ENCODE assay signal across 27 mouse cellular contexts in the genomic region with DNA sequence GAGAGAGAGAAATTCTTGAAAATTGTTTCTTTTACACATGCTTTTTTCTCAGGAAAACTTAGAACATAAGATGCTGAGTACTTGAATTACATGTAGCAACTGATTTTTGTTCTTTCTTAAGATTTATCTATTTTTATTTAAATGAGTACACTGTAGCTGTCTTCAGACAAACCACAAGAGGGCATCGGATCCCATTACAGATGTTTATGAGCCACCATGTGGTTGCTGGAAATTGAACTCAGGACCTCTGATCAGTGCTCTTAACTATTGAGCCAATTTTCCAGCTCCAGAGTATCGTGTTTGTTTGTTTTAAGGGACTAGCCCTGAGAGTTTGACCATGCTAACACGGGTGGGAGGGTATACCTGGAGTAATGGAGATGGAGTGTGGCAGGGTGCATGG. TPM values are rescaled to one million over a fixed set of nuclear protein-coding genes. Genes with fewer than 3 reads are reported as not detected.
DNase-seq lines count a peak whose midpoint lies in the region; ATAC-seq and TF ChIP-seq lines count a peak whose summit lies in the region.
"Had no signal": no experiment of that assay in that cellular context is flagged by ENCODE, and none has a peak within 500 bp of the region (broad histone marks: within the 10 kb centered on the region; RNA-seq: fewer than 3 reads in every experiment).

No protein-coding gene starts in this region.

- DNase-seq in kidney, postnatal 0 days (ENCODE audit: low spot score) = peak; percentile 3
- no peak for DNase-seq in kidney, adult 8-10 months
- no peak for DNase-seq in midbrain, postnatal 0 days (ENCODE audit: low spot score)
- DNase-seq in naive thymus-derived CD4-positive, alpha-beta T cell, adult 2 months (ENCODE audit: low read depth) = peak; percentile 32
- no peak for DNase-seq in testis, postnatal 10 days (ENCODE audit: low spot score)
- no peak for DNase-seq in adrenal gland, adult 18-20 months (ENCODE audit: low spot score in 2 of 2)
- DNase-seq: adrenal gland, adult 2 months; cerebellum, adult 18-20 months; cerebellum, postnatal 36 days; heart, adult 11 months; kidney, postnatal 10 days; retina, postnatal 1 day had no signal

- TF ChIP-seq CTCF in kidney, postnatal 0 days (IDR thresholded peaks at IDR 0.05; ENCODE audit: low read depth) = peak; percentile 37
- TF ChIP-seq CTCF in midbrain, postnatal 0 days (IDR thresholded peaks at IDR 0.05) = peak; percentile 17; the same call in 1 of the 2 replicates

- no peaks in the 10 kb centered on the region for H3K9me3 ChIP-seq in kidney, postnatal 0 days (replicated peaks; ENCODE audit: low read length)
- H3K9me3 ChIP-seq in midbrain, postnatal 0 days (ENCODE audit: low read length) = no peaks in the 10 kb centered on the region
- H3K9me3 ChIP-seq in midbrain, embryonic 16.5 days (replicated peaks; ENCODE audit: control insufficient read depth, low read length, poor library complexity, severe bottlenecking) = no peaks in the 10 kb centered on the region
- H3K9me3 ChIP-seq: limb, embryonic 12.5 days; lung, embryonic 15.5 days; midbrain, embryonic 13.5 days had no signal

- no peak overlapping the region for H3K4me2 ChIP-seq in kidney, postnatal 0 days (ENCODE audit: low read length)
- no peak overlapping the region for H3K4me2 ChIP-seq in midbrain, postnatal 0 days (ENCODE audit: low read depth, low read length, poor library complexity, severe bottlenecking)
- no peak overlapping the region for H3K4me2 ChIP-seq in midbrain, embryonic 16.5 days (ENCODE audit: low read length)
- H3K4me2 ChIP-seq: limb, embryonic 12.5 days; lung, embryonic 15.5 days; midbrain, embryonic 13.5 days had no signal

- H3K9ac ChIP-seq in kidney, postnatal 0 days (ENCODE audit: low read depth, low read length) = no peak overlapping the region
- no peak overlapping the region for H3K9ac ChIP-seq in midbrain, postnatal 0 days (replicated peaks; ENCODE audit: low read length, poor library complexity, severe bottlenecking)
- H3K9ac ChIP-seq in midbrain, embryonic 16.5 days (ENCODE audit: low read depth, low read length) = no peak overlapping the region
- H3K9ac ChIP-seq: limb, embryonic 12.5 days; lung, embryonic 15.5 days; midbrain, embryonic 13.5 days had no signal

- no peaks in the 10 kb centered on the region for H3K4me1 ChIP-seq in kidney, postnatal 0 days (replicated peaks; ENCODE audit: insufficient read depth, low read length)
- no peaks in the 10 kb centered on the region for H3K4me1 ChIP-seq in midbrain, postnatal 0 days (ENCODE audit: insufficient read depth, low read length)
- H3K4me1 ChIP-seq in midbrain, embryonic 16.5 days (ENCODE audit: control insufficient read depth, insufficient read depth, low read length) = no peaks in the 10 kb centered on the region
- H3K4me1 ChIP-seq: limb, embryonic 12.5 days; lung, embryonic 15.5 days; midbrain, embryonic 13.5 days had no signal

- no peak for ATAC-seq in kidney, postnatal 0 days (replicated peaks; ENCODE audit: low FRiP score, low read depth)
- no peak for ATAC-seq in midbrain, postnatal 0 days (ENCODE audit: low FRiP score)
- ATAC-seq in midbrain, embryonic 16.5 days = no peak
- ATAC-seq in CD4-positive, CD25-positive, alpha-beta regulatory T cell, adult 4 months = peak; percentile 34
- ATAC-seq: forebrain, embryonic 14.5 days; midbrain, embryonic 13.5 days had no signal

- no peak overlapping the region for H3K4me3 ChIP-seq in kidney, postnatal 0 days (replicated peaks; ENCODE audit: low read depth, low read length)
- no peak overlapping the region for H3K4me3 ChIP-seq in midbrain, postnatal 0 days (ENCODE audit: low read depth, low read length)
- no peak overlapping the region for H3K4me3 ChIP-seq in midbrain, embryonic 16.5 days (ENCODE audit: low read depth, low read length)
- H3K4me3 ChIP-seq: erythroblast, embryonic 14.5 days; limb, embryonic 12.5 days; lung, embryonic 15.5 days; midbrain, embryonic 13.5 days had no signal

- H3K27me3 ChIP-seq in kidney, postnatal 0 days (ENCODE audit: insufficient read depth, low read length) = no peaks in the 10 kb centered on the region
- no peaks in the 10 kb centered on the region for H3K27me3 ChIP-seq in midbrain, postnatal 0 days (ENCODE audit: insufficient read depth, low read length)
- no peaks in the 10 kb centered on the region for H3K27me3 ChIP-seq in midbrain, embryonic 16.5 days (ENCODE audit: control insufficient read depth, insufficient read depth, low read depth, low read length)
- H3K27me3 ChIP-seq: limb, embryonic 12.5 days; lung, embryonic 15.5 days; midbrain, embryonic 13.5 days had no signal

- no peak overlapping the region for H3K27ac ChIP-seq in kidney, postnatal 0 days
- no peak overlapping the region for H3K27ac ChIP-seq in midbrain, postnatal 0 days (ENCODE audit: low read depth, low read length)
- H3K27ac ChIP-seq in midbrain, embryonic 16.5 days (ENCODE audit: low read length) = no peak overlapping the region
- H3K27ac ChIP-seq: limb, embryonic 12.5 days; lung, embryonic 15.5 days; midbrain, embryonic 13.5 days had no signal

- no peaks in the 10 kb centered on the region for H3K36me3 ChIP-seq in kidney, postnatal 0 days (ENCODE audit: insufficient read depth, low read length)
- no peaks in the 10 kb centered on the region for H3K36me3 ChIP-seq in midbrain, postnatal 0 days (ENCODE audit: insufficient read depth, low read length)
- H3K36me3 ChIP-seq in midbrain, embryonic 16.5 days (ENCODE audit: control insufficient read depth, insufficient read depth, low read length) = no peaks in the 10 kb centered on the region
- H3K36me3 ChIP-seq: limb, embryonic 12.5 days; lung, embryonic 15.5 days; midbrain, embryonic 13.5 days had no signal

- WGBS in kidney, postnatal 0 days = 58% methylated on average over 3 of the region's 3 CpGs
- WGBS in midbrain, postnatal 0 days = 77% methylated on average over 3 of the region's 3 CpGs
- WGBS in midbrain, embryonic 16.5 days = 83% methylated on average over 3 of the region's 3 CpGs

RNA-seq across cellular contexts. Expression of gene Neu4, which starts 8.6 kb away (rescaled TPM):
- polyA plus RNA-seq in kidney, postnatal 0 days (2015; fragmentation: Nextera tagmentation; extraction: Ambion mirVana) = not detected in 2 replicates
- total RNA-seq in midbrain, postnatal 0 days (2014; rRNA removed) = 0.93 and 0.99 TPM in 2 replicates
- 0.04 and 0.12 TPM in 2 replicates for polyA plus RNA-seq in midbrain, postnatal 0 days (2015; fragmentation: Nextera tagmentation; extraction: Ambion mirVana)
- not detected in 2 replicates for polyA plus RNA-seq in midbrain, embryonic 16.5 days (2015; fragmentation: Nextera tagmentation; extraction: Ambion mirVana)
- polyA plus RNA-seq in CD4-positive, CD25-positive, alpha-beta regulatory T cell, adult 4 months (2017; shearing (Covaris generic)) = not detected
- not detected for total RNA-seq in adrenal gland, adult 18-20 months (2021)
- total RNA-seq: adrenal gland, adult 2 months; gastrocnemius, adult 18-20 months; megakaryocyte progenitor cell, adult 5-6 weeks had no signal
- polyA plus RNA-seq: adrenal gland, adult 2 months; embryonic facial prominence, embryonic 11.5 days; erythroblast, embryonic 14.5 days; forebrain, embryonic 14.5 days; heart, embryonic 14.5 days; hindbrain, embryonic 11.5 days; intestine, embryonic 14.5 days; limb, embryonic 12.5 days; lung, embryonic 15.5 days; midbrain, embryonic 13.5 days; small intestine, adult 2 months; thymus, postnatal 0 days had no signal

RNA-seq across cellular contexts. Expression of gene Gal3st2c, which starts 21.3 kb away (rescaled TPM):
- polyA plus RNA-seq in kidney, postnatal 0 days (2015; fragmentation: Nextera tagmentation; extraction: Ambion mirVana) = not detected in 2 replicates
- not detected in 2 replicates for total RNA-seq in midbrain, postnatal 0 days (2014; rRNA removed)
- not detected in 2 replicates for polyA plus RNA-seq in midbrain, postnatal 0 days (2015; fragmentation: Nextera tagmentation; extraction: Ambion mirVana)
- polyA plus RNA-seq in midbrain, embryonic 16.5 days (2015; fragmentation: Nextera tagmentation; extraction: Ambion mirVana) = not detected in 2 replicates
- under 1 TPM in 1 of 2 experiments, not detected in 1; 0.08 TPM for polyA plus RNA-seq in CD4-positive, CD25-positive, alpha-beta regulatory T cell, adult 4 months (2017; shearing (Covaris generic))
- total RNA-seq in adrenal gland, adult 18-20 months (2021) = under 1 TPM; 0.10 to 0.17 TPM
- total RNA-seq: megakaryocyte progenitor cell, adult 5-6 weeks had no signal
- polyA plus RNA-seq: adrenal gland, adult 2 months; embryonic facial prominence, embryonic 11.5 days; erythroblast, embryonic 14.5 days; forebrain, embryonic 14.5 days; hindbrain, embryonic 11.5 days; intestine, embryonic 14.5 days; limb, embryonic 12.5 days; lung, embryonic 15.5 days; midbrain, embryonic 13.5 days had no signal

RNA-seq across cellular contexts. Expression of gene Pdcd1, which starts 40.7 kb away (rescaled TPM):
- not detected in 2 replicates for polyA plus RNA-seq in kidney, postnatal 0 days (2015; fragmentation: Nextera tagmentation; extraction: Ambion mirVana)
- total RNA-seq in midbrain, postnatal 0 days (2014; rRNA removed) = not detected in 2 replicates
- polyA plus RNA-seq in midbrain, postnatal 0 days (2015; fragmentation: Nextera tagmentation; extraction: Ambion mirVana) = not detected in 2 replicates
- not detected in 2 replicates for polyA plus RNA-seq in midbrain, embryonic 16.5 days (2015; fragmentation: Nextera tagmentation; extraction: Ambion mirVana)
- 100 to 1,000 TPM; 188 to 330 TPM for polyA plus RNA-seq in CD4-positive, CD25-positive, alpha-beta regulatory T cell, adult 4 months (2017; shearing (Covaris generic))
- under 1 TPM in 1 of 2 experiments, not detected in 1; 0.26 TPM for total RNA-seq in adrenal gland, adult 18-20 months (2021)
- total RNA-seq: gastrocnemius, adult 18-20 months; megakaryocyte progenitor cell, adult 5-6 weeks had no signal
- polyA plus RNA-seq: embryonic facial prominence, embryonic 11.5 days; erythroblast, embryonic 14.5 days; forebrain, embryonic 14.5 days; hindbrain, embryonic 11.5 days; limb, embryonic 12.5 days; midbrain, embryonic 13.5 days had no signal

Comparison
In these comparisons a context has a peak if more than half of its experiments do, and no peak if none do; other contexts are left out.
1. DNase-seq: peak in kidney, postnatal 0 days (single experiment) and naive thymus-derived CD4-positive, alpha-beta T cell, adult 2 months (single experiment); none in kidney, adult 8-10 months (0 of 2), midbrain, postnatal 0 days (single experiment), testis, postnatal 10 days (single experiment) and adrenal gland, adult 18-20 months (0 of 2).
2. RNA of gene Pdcd1, which starts 40.7 kb away (polyA plus RNA-seq): 188 to 330 TPM in CD4-positive, CD25-positive, alpha-beta regulatory T cell, adult 4 months; not detected in midbrain, embryonic 16.5 days, not detected in kidney, postnatal 0 days and not detected in midbrain, postnatal 0 days; every median in the first group is over 100 times any median in the second.